Mouse (Mus musculus) kidney, postnatal 0 days (tissue): Measurements from ENCODE around the gene Fkbpl. TPM values are rescaled to one million over a fixed set of nuclear protein-coding genes. Genes with fewer than 3 reads are reported as not detected.

Experiments used
- ATAC-seq: fragments of 200-750 bp; cut with Nextera tagmentation; replicated peaks from 2 replicates; pipeline ENCODE4 v1.8.0; 2017; ENCODE audit warnings: low read depth, moderate number of reproducible peaks, moderate TSS enrichment, moderate library complexity; ENCODE audit not compliant: low FRiP score
- DNase-seq: peaks from one replicate; pipeline ENCODE4 v3.0.0-alpha.2; 2016; ENCODE audit warnings: low spot score
- H3K27ac ChIP-seq: fragments of 300-500 bp; sonication (generic); 2 replicates; pipeline ENCODE4 v1.5.1; 2014; ENCODE audit warnings: mild to moderate bottlenecking
- H3K27me3 ChIP-seq: fragments of 300-500 bp; sonication (generic); 2 replicates; pipeline ENCODE4 v1.6.1; 2014; ENCODE audit warnings: low read length, mixed read lengths; ENCODE audit not compliant: insufficient read depth
- H3K36me3 ChIP-seq: fragments of 300-500 bp; sonication (generic); 2 replicates; pipeline ENCODE4 v1.6.1; 2014; ENCODE audit warnings: low read length, mixed read lengths; ENCODE audit not compliant: insufficient read depth
- H3K4me1 ChIP-seq: fragments of 300-500 bp; sonication (generic); replicated peaks from 2 replicates; pipeline ENCODE4 v1.6.1; 2014; ENCODE audit warnings: antibody characterized with exemption, low read length, mixed read lengths; ENCODE audit not compliant: insufficient read depth
- H3K4me2 ChIP-seq: fragments of 300-500 bp; sonication (generic); 2 replicates; pipeline ENCODE4 v1.6.1; 2014; ENCODE audit warnings: mild to moderate bottlenecking, low read length, moderate library complexity, mixed read lengths
- H3K4me3 ChIP-seq: fragments of 300-500 bp; sonication (generic); replicated peaks from 2 replicates; pipeline ENCODE4 v1.5.1; 2014; ENCODE audit warnings: low read depth, low read length
- H3K9ac ChIP-seq: fragments of 300-500 bp; sonication (generic); 2 replicates; pipeline ENCODE4 v1.6.1; 2014; ENCODE audit warnings: low read depth, low read length
- H3K9me3 ChIP-seq: fragments of 300-500 bp; sonication (generic); replicated peaks from 2 replicates; pipeline ENCODE4 v1.6.1; 2016; ENCODE audit warnings: low read length, inconsistent platforms, mixed read lengths
- CTCF ChIP-seq: IDR thresholded peaks from 2 replicates; pipeline ENCODE4 v1.5.1; 2016; ENCODE audit warnings: antibody characterized with exemption, low read depth, mild to moderate bottlenecking, moderate library complexity
- WGBS: fragments of 180-500 bp; shearing (Covaris S2); extraction: QIAGEN DNeasy Blood & Tissue Kit; methylation state at CpG from one replicate; pipeline ENCODE4 v1.1.7; 2014; 5-methylcytosine and 5-hydroxymethylcytosine counted together
- polyA plus RNA-seq: library from polyadenylated mRNA; unstranded; fragments of >200 nt; fragmentation: Nextera tagmentation; extraction: Ambion mirVana; gene quantifications from 2 replicates; pipeline ENCODE4 v1.2.1, GENCODE M21; 2015

Fkbpl gene
- polyA plus RNA-seq: 16.4 and 18.6 TPM in 2 replicates

GRCm38 (mm10) chr17:34644608-34645007, at the start of gene Fkbpl:
Gene Fkbpl (plus strand): TSS chr17:34644764.
- WGBS: under 1% methylated on average over 16 of the region's 16 CpGs
- TF ChIP-seq CTCF: no peak
- peak within 1 kb of the TSS; percentile 61 for H3K9ac ChIP-seq
- peaks cover 24% of the 10 kb centered on the region for H3K4me1 ChIP-seq
- ATAC-seq: peak; percentile 76
- peak within 1 kb of the TSS; percentile 51 for H3K4me3 ChIP-seq
- H3K36me3 ChIP-seq: peaks cover 8% of the 10 kb centered on the region; the same call in 1 of the 2 replicates
- H3K4me2 ChIP-seq: peak within 1 kb of the TSS; percentile 77
- no peaks in the 10 kb centered on the region for H3K27me3 ChIP-seq
- H3K27ac ChIP-seq: peak within 1 kb of the TSS; percentile 79
- no peaks in the 10 kb centered on the region for H3K9me3 ChIP-seq
- DNase-seq: peak; percentile 98

GRCm38 (mm10) chr17:34596098-34596497, 48.5 kb upstream of the Fkbpl start:
- H3K4me2 ChIP-seq: no peak overlapping the region
- no peak overlapping the region for H3K9ac ChIP-seq
- ATAC-seq (no peak), DNase-seq (no peak)
- no peak for TF ChIP-seq CTCF
- no peak overlapping the region for H3K4me3 ChIP-seq
- 46% methylated on average over 8 of the region's 8 CpGs for WGBS
- H3K4me1 ChIP-seq: peaks cover 32% of the 10 kb centered on the region
- H3K36me3 ChIP-seq: peaks cover 16% of the 10 kb centered on the region
- H3K9me3 ChIP-seq: no peaks in the 10 kb centered on the region
- no peaks in the 10 kb centered on the region for H3K27me3 ChIP-seq
- H3K27ac ChIP-seq: no peak overlapping the region; the same call in 1 of the 2 replicates

GRCm38 (mm10) chr17:34597566-34598095, 46.9 kb upstream of the Fkbpl start, which contains the start of gene Ager:
Gene Ager (plus strand): TSS chr17:34597862.
- 14% methylated on average over 5 of the region's 6 CpGs for WGBS
- H3K27ac ChIP-seq: peak within 1 kb of the TSS; percentile 47
- peaks cover 16% of the 10 kb centered on the region for H3K36me3 ChIP-seq
- H3K9me3 ChIP-seq: no peaks in the 10 kb centered on the region
- peak within 1 kb of the TSS; percentile 37 for H3K4me2 ChIP-seq
- no peak within 1 kb of the TSS for H3K4me3 ChIP-seq
- no peaks in the 10 kb centered on the region for H3K27me3 ChIP-seq
- DNase-seq (no peak), ATAC-seq (no peak)
- no peak for TF ChIP-seq CTCF
- H3K4me1 ChIP-seq: peaks cover 27% of the 10 kb centered on the region
- peak within 1 kb of the TSS; percentile 42; the same call in 1 of the 2 replicates for H3K9ac ChIP-seq

- Histone ChIP-seq H3K4me2 (no peak overlapping the region), H3K4me3 (no peak overlapping the region), H3K4me1 (peaks cover 15% of the 10 kb centered on the region), H3K9ac (no peak overlapping the region), H3K27me3 (no peaks in the 10 kb centered on the region), H3K9me3 (no peaks in the 10 kb centered on the region), H3K36me3 (peaks cover 12% of the 10 kb centered on the region), H3K27ac (no peak overlapping the region)
- DNase-seq (no peak), ATAC-seq (no peak)
- WGBS: 83% methylated on average over 9 of the region's 9 CpGs
- TF ChIP-seq CTCF: no peak
Observed at GRCm38 (mm10) chr17:34599891-34600290, 44.7 kb upstream of the Fkbpl start.

GRCm38 (mm10) chr17:34601796-34602195, 42.8 kb upstream of the Fkbpl start:
- peak overlapping the region; percentile 84 for H3K4me2 ChIP-seq
- no peak overlapping the region for H3K27ac ChIP-seq
- H3K4me3 ChIP-seq: no peak overlapping the region
- H3K27me3 ChIP-seq: no peaks in the 10 kb centered on the region
- peaks cover 9% of the 10 kb centered on the region for H3K36me3 ChIP-seq
- no peak for TF ChIP-seq CTCF
- ATAC-seq: no peak
- H3K4me1 ChIP-seq: peaks cover 20% of the 10 kb centered on the region
- no peaks in the 10 kb centered on the region for H3K9me3 ChIP-seq
- no peak overlapping the region for H3K9ac ChIP-seq
- DNase-seq: no peak
- WGBS: 89% methylated on average over 12 of the region's 12 CpGs

- Histone ChIP-seq H3K36me3 (peaks cover 9% of the 10 kb centered on the region), H3K27ac (peak within 1 kb of the TSS; percentile 89), H3K4me3 (peak within 1 kb of the TSS; percentile 49), H3K4me2 (peak within 1 kb of the TSS; percentile 92), H3K4me1 (peaks cover 17% of the 10 kb centered on the region), H3K9ac (peak within 1 kb of the TSS; percentile 71), H3K9me3 (no peaks in the 10 kb centered on the region), H3K27me3 (no peaks in the 10 kb centered on the region)
- no peak for TF ChIP-seq CTCF
- DNase-seq (peak; percentile 100), ATAC-seq (peak; percentile 93)
- WGBS: under 1% methylated on average over 30 of the region's 30 CpGs
Observed at GRCm38 (mm10) chr17:34603375-34604060, 41.0 kb upstream of the Fkbpl start, which contains the start of gene Rnf5. Gene Rnf5 (minus strand): TSS chr17:34603690.
